Mouse (Mus musculus): Measurements from ENCODE around the gene Il17rc. TPM values are rescaled to one million over a fixed set of nuclear protein-coding genes. Genes with fewer than 3 reads are reported as not detected.
A peak's percentile ranks its signal among the peaks of the same experiment; 100 is the strongest.

Gene Il17rc
- polyA plus RNA-seq, 1 experiment from 2014 or later = 20.2 TPM

- H3K27me3 ChIP-seq = peaks cover 53% of the 10 kb centered on the region
- 4% methylated on average over 31 of the region's 32 CpGs for WGBS
- peak within 1 kb of the TSS; percentile 25 for H3K4me3 ChIP-seq
- ATAC-seq (ENCODE audit: borderline replicate concordance, extremely low read depth, low FRiP score, low TSS enrichment) = no peak; the same call in 1 of the 2 replicates
- H3K27ac ChIP-seq = no peak within 1 kb of the TSS
- peaks cover 4% of the 10 kb centered on the region; the same call in 1 of the 2 replicates for H3K4me1 ChIP-seq
- no peaks in the 10 kb centered on the region for H3K9me3 ChIP-seq
- no peaks in the 10 kb centered on the region for H3K36me3 ChIP-seq
- H3K4me2 ChIP-seq = peak within 1 kb of the TSS; percentile 51
- no peak within 1 kb of the TSS for H3K9ac ChIP-seq
These were observed 30.3 kb downstream of the Il17rc start, which contains the start of gene Prrt3 for GRCm38 (mm10) chr6:113501388-113502084. Gene Prrt3, minus strand, starts transcription at chr6:113501931.

- Histone ChIP-seq H3K9me3 (no peaks in the 10 kb centered on the region), H3K4me3 (no peak overlapping the region), H3K9ac (no peak overlapping the region), H3K4me1 (peaks cover 4% of the 10 kb centered on the region; the same call in 1 of the 2 replicates), H3K27me3 (peaks cover 41% of the 10 kb centered on the region), H3K27ac (no peak overlapping the region), H3K4me2 (no peak overlapping the region), H3K36me3 (no peaks in the 10 kb centered on the region)
- ATAC-seq (ENCODE audit: borderline replicate concordance, extremely low read depth, low FRiP score, low TSS enrichment) = no peak
- WGBS = 89% methylated on average over 2 of the region's 2 CpGs
These were observed 31.6 kb downstream of the Il17rc start for GRCm38 (mm10) chr6:113502801-113503200.

- H3K27me3 ChIP-seq = peaks cover 24% of the 10 kb centered on the region
- H3K4me2 ChIP-seq = no peak overlapping the region
- no peaks in the 10 kb centered on the region for H3K36me3 ChIP-seq
- H3K27ac ChIP-seq = no peak overlapping the region
- no peak overlapping the region for H3K4me3 ChIP-seq
- 75% methylated on average over 1 of the region's 1 CpGs for WGBS
- H3K9me3 ChIP-seq = no peaks in the 10 kb centered on the region
- no peak for ATAC-seq (ENCODE audit: borderline replicate concordance, extremely low read depth, low FRiP score, low TSS enrichment)
- peaks cover 4% of the 10 kb centered on the region; the same call in 1 of the 2 replicates for H3K4me1 ChIP-seq
- H3K9ac ChIP-seq = no peak overlapping the region
These were observed 34.5 kb downstream of the Il17rc start for GRCm38 (mm10) chr6:113505689-113506088.

GRCm38 (mm10) chr6:113507130-113507529 lies 35.9 kb downstream of the Il17rc start:
- H3K36me3 ChIP-seq = no peaks in the 10 kb centered on the region
- ATAC-seq (ENCODE audit: borderline replicate concordance, extremely low read depth, low FRiP score, low TSS enrichment) = no peak
- H3K4me3 ChIP-seq = no peak overlapping the region
- H3K9ac ChIP-seq = no peak overlapping the region
- H3K4me2 ChIP-seq = no peak overlapping the region
- H3K9me3 ChIP-seq = no peaks in the 10 kb centered on the region
- peaks cover 10% of the 10 kb centered on the region; the same call in 1 of the 2 replicates for H3K27me3 ChIP-seq
- H3K27ac ChIP-seq = no peak overlapping the region
- no peaks in the 10 kb centered on the region for H3K4me1 ChIP-seq

GRCm38 (mm10) chr6:113508272-113508946 lies 37.2 kb downstream of the Il17rc start:
- no peaks in the 10 kb centered on the region for H3K27me3 ChIP-seq
- H3K4me3 ChIP-seq = no peak overlapping the region
- no peak overlapping the region for H3K9ac ChIP-seq
- 50% methylated on average over 7 of the region's 7 CpGs for WGBS
- no peak overlapping the region for H3K27ac ChIP-seq
- H3K4me1 ChIP-seq = no peaks in the 10 kb centered on the region
- H3K4me2 ChIP-seq = no peak overlapping the region
- no peaks in the 10 kb centered on the region for H3K9me3 ChIP-seq
- peaks cover 3% of the 10 kb centered on the region; the same call in 1 of the 2 replicates for H3K36me3 ChIP-seq
- ATAC-seq (ENCODE audit: borderline replicate concordance, extremely low read depth, low FRiP score, low TSS enrichment) = no peak

- H3K4me3 ChIP-seq = no peak overlapping the region
- H3K27ac ChIP-seq = no peak overlapping the region
- H3K9me3 ChIP-seq = no peaks in the 10 kb centered on the region
- ATAC-seq (ENCODE audit: borderline replicate concordance, extremely low read depth, low FRiP score, low TSS enrichment) = no peak
- no peak overlapping the region for H3K4me2 ChIP-seq
- no peak overlapping the region for H3K9ac ChIP-seq
- H3K27me3 ChIP-seq = no peaks in the 10 kb centered on the region
- WGBS = 42% methylated on average over 5 of the region's 5 CpGs
- no peaks in the 10 kb centered on the region for H3K4me1 ChIP-seq
- peaks cover 8% of the 10 kb centered on the region for H3K36me3 ChIP-seq
These were observed 37.7 kb downstream of the Il17rc start for GRCm38 (mm10) chr6:113508947-113509280.

- Histone ChIP-seq H3K27me3 (no peaks in the 10 kb centered on the region), H3K4me1 (no peaks in the 10 kb centered on the region), H3K9me3 (no peaks in the 10 kb centered on the region), H3K4me3 (no peak overlapping the region), H3K36me3 (peaks cover 56% of the 10 kb centered on the region), H3K9ac (no peak overlapping the region), H3K27ac (no peak overlapping the region), H3K4me2 (no peak overlapping the region)
- WGBS = 93% methylated on average over 6 of the region's 6 CpGs
- no peak for ATAC-seq (ENCODE audit: borderline replicate concordance, extremely low read depth, low FRiP score, low TSS enrichment)
These were observed 42.7 kb downstream of the Il17rc start for GRCm38 (mm10) chr6:113513944-113514343.

GRCm38 (mm10) chr6:113514600-113514999 lies 43.4 kb downstream of the Il17rc start:
- H3K9ac ChIP-seq = no peak overlapping the region
- no peaks in the 10 kb centered on the region for H3K9me3 ChIP-seq
- H3K4me2 ChIP-seq = no peak overlapping the region
- H3K27ac ChIP-seq = no peak overlapping the region
- no peaks in the 10 kb centered on the region for H3K4me1 ChIP-seq
- H3K36me3 ChIP-seq = peaks cover 63% of the 10 kb centered on the region
- WGBS = 96% methylated on average over 3 of the region's 3 CpGs
- H3K4me3 ChIP-seq = no peak overlapping the region
- no peaks in the 10 kb centered on the region for H3K27me3 ChIP-seq
- ATAC-seq (ENCODE audit: borderline replicate concordance, extremely low read depth, low FRiP score, low TSS enrichment) = no peak

- Histone ChIP-seq H3K9me3 (no peaks in the 10 kb centered on the region), H3K27me3 (no peaks in the 10 kb centered on the region), H3K4me2 (no peak overlapping the region), H3K36me3 (peaks cover 88% of the 10 kb centered on the region), H3K4me1 (no peaks in the 10 kb centered on the region), H3K9ac (no peak overlapping the region), H3K4me3 (no peak overlapping the region), H3K27ac (no peak overlapping the region)
- no peak for ATAC-seq (ENCODE audit: borderline replicate concordance, extremely low read depth, low FRiP score, low TSS enrichment)
- WGBS = 86% methylated on average over 8 of the region's 8 CpGs
These were observed 46.3 kb downstream of the Il17rc start for GRCm38 (mm10) chr6:113517434-113518080.

- no peak for ATAC-seq (ENCODE audit: borderline replicate concordance, extremely low read depth, low FRiP score, low TSS enrichment)
- no peak overlapping the region for H3K4me2 ChIP-seq
- H3K9ac ChIP-seq = no peak overlapping the region
- no peaks in the 10 kb centered on the region for H3K27me3 ChIP-seq
- H3K36me3 ChIP-seq = peaks cover 55% of the 10 kb centered on the region
- 63% methylated on average over 1 of the region's 1 CpGs for WGBS
- no peak overlapping the region for H3K4me3 ChIP-seq
- H3K4me1 ChIP-seq = no peaks in the 10 kb centered on the region
- no peak overlapping the region for H3K27ac ChIP-seq
- H3K9me3 ChIP-seq = no peaks in the 10 kb centered on the region
These were observed 51.1 kb downstream of the Il17rc start for GRCm38 (mm10) chr6:113522310-113522709.

GRCm38 (mm10) chr6:113523420-113523819 lies 52.2 kb downstream of the Il17rc start:
- no peak for ATAC-seq (ENCODE audit: borderline replicate concordance, extremely low read depth, low FRiP score, low TSS enrichment)
- 82% methylated on average over 8 of the region's 8 CpGs for WGBS
- peaks cover 44% of the 10 kb centered on the region for H3K36me3 ChIP-seq

More at GRCm38 (mm10) chr6:113523420-113523819, 52.2 kb downstream of the Il17rc start:
- Histone ChIP-seq H3K4me3 (no peak overlapping the region), H3K9me3 (no peaks in the 10 kb centered on the region), H3K9ac (no peak overlapping the region), H3K27me3 (no peaks in the 10 kb centered on the region), H3K27ac (no peak overlapping the region), H3K4me2 (no peak overlapping the region), H3K4me1 (no peaks in the 10 kb centered on the region)
